Mouse (Mus musculus) C2C12 (cell line): ENCODE measurements around the gene Tmem50b. TPM values are rescaled to one million over a fixed set of nuclear protein-coding genes. Genes with fewer than 3 reads are reported as not detected.
"Not testable (repeated sequence)": the region's sequence is repeated elsewhere in the genome, so short reads cannot be mapped to it uniquely, and the experiment has no call there.

Experiments
- H3K27me3 ChIP-seq: one replicate; pipeline ENCODE4 v1.6.1; 2011; ENCODE audit not compliant: control insufficient read depth, insufficient read depth, insufficient read length
- H3K36me3 ChIP-seq: one replicate; pipeline ENCODE4 v1.6.1; 2011; ENCODE audit not compliant: control insufficient read depth, insufficient read depth
- H3K4me3 ChIP-seq: one replicate; pipeline ENCODE4 v1.5.1; 2011; ENCODE audit warnings: mild to moderate bottlenecking, control low read depth; ENCODE audit not compliant: poor library complexity, insufficient read depth, severe bottlenecking
- H3K79me2 ChIP-seq: one replicate; pipeline ENCODE4 v1.6.1; 2011; ENCODE audit not compliant: control insufficient read depth, insufficient read depth
- H3K79me3 ChIP-seq: one replicate; pipeline ENCODE4 v1.6.1; 2011; ENCODE audit warnings: low read depth, control low read depth
- H3ac ChIP-seq: one replicate; pipeline ENCODE3; 2011; ENCODE audit warnings: low read depth; ENCODE audit not compliant: control insufficient read depth, insufficient read length
- CEBPB ChIP-seq: IDR thresholded peaks from one replicate; pipeline ENCODE4 v1.6.1; 2011; ENCODE audit warnings: low read depth, mild to moderate bottlenecking, control low read depth, moderate library complexity
- CTCF ChIP-seq: IDR thresholded peaks from one replicate; pipeline ENCODE4 v1.5.1; 2011; ENCODE audit not compliant: control insufficient read depth, insufficient read depth, insufficient read length
- FOSL1 ChIP-seq: IDR thresholded peaks from one replicate; pipeline ENCODE4 v1.8.0; 2011; ENCODE audit warnings: mild to moderate bottlenecking, low read length; ENCODE audit not compliant: poor library complexity, insufficient read depth, severe bottlenecking
- MAX ChIP-seq: IDR thresholded peaks from one replicate; pipeline ENCODE4 v1.6.1; 2011; ENCODE audit warnings: mild to moderate bottlenecking, control low read depth
- MYOD1 ChIP-seq: IDR thresholded peaks from one replicate; pipeline ENCODE4 v1.6.1; 2011; ENCODE audit warnings: low read depth; ENCODE audit not compliant: control insufficient read depth, insufficient read length
- MYOG ChIP-seq: IDR thresholded peaks from one replicate; pipeline ENCODE4 v1.6.1; 2011; ENCODE audit not compliant: control insufficient read depth, insufficient read length; ENCODE audit errors: extremely low read depth
- USF1 ChIP-seq: IDR thresholded peaks from one replicate; pipeline ENCODE4 v1.6.1; 2011; ENCODE audit warnings: low read depth, mild to moderate bottlenecking, control low read depth, moderate library complexity
- long read RNA-seq, 2 experiments: library from polyadenylated mRNA; unstranded; transcript quantifications; one replicate each; pipeline ENCODE4 v2.0.0; 2019 to 2020
- polyA plus RNA-seq: library from polyadenylated mRNA; unstranded; fragments of >200 nt; fragmentation: generic; extraction: Trizol; gene quantifications from one replicate; pipeline ENCODE4 v1.2.1, GENCODE M21; 2012; ENCODE audit warnings: missing spikeins

Gene Tmem50b
- polyA plus RNA-seq, result 15.1 TPM
- long read RNA-seq, experiment 1, transcript Tmem50b-201 (7 exons, 2,347 nt), result major isoform, 25 of 34 reads
- long read RNA-seq, experiment 1, partial matches to known transcripts, result 0 of 34 reads
- long read RNA-seq, experiment 1, other reads (novel, unspliced or antisense), result 9 of 34 reads
- long read RNA-seq, experiment 2, transcript Tmem50b-201 (7 exons, 2,347 nt), result major isoform, 61 of 69 reads
- long read RNA-seq, experiment 2, partial matches to known transcripts, result 2 of 69 reads
- long read RNA-seq, experiment 2, other reads (novel, unspliced or antisense), result 6 of 69 reads

GRCm38 (mm10) chr16:91597672-91598010 lies at the start of gene Tmem50b:
Gene Tmem50b (minus strand): TSS chr16:91597800.
- H3K36me3 ChIP-seq, result no peaks in the 10 kb centered on the region
- no peaks in the 10 kb centered on the region for H3K79me2 ChIP-seq
- peak within 1 kb of the TSS; percentile 43 for H3K4me3 ChIP-seq
- peaks cover 9% of the 10 kb centered on the region for H3K27me3 ChIP-seq
- no peaks in the 10 kb centered on the region for H3K79me3 ChIP-seq
- no peak for TF ChIP-seq MYOG
- TF ChIP-seq CEBPB, result no peak
- no peak for TF ChIP-seq USF1
- TF ChIP-seq FOSL1, result no peak
- TF ChIP-seq MYOD1, result no peak
- TF ChIP-seq CTCF, result no peak
- no peak for TF ChIP-seq MAX
- H3ac ChIP-seq, result peak within 1 kb of the TSS; percentile 72

GRCm38 (mm10) chr16:91646681-91647419 lies 49.2 kb upstream of the Tmem50b start, which contains the start of gene Gart:
Gene Gart (minus strand): TSS chr16:91646952.
- H3K79me2 ChIP-seq, result peaks cover 89% of the 10 kb centered on the region
- H3ac ChIP-seq, result peak within 1 kb of the TSS; percentile 70
- no peak for TF ChIP-seq MYOG
- TF ChIP-seq MAX, result peak; percentile 68
- peaks cover 75% of the 10 kb centered on the region for H3K79me3 ChIP-seq
- peaks cover 29% of the 10 kb centered on the region for H3K36me3 ChIP-seq
- H3K4me3 ChIP-seq, result peak within 1 kb of the TSS; percentile 67
- H3K27me3 ChIP-seq, result no peaks in the 10 kb centered on the region

GRCm38 (mm10) chr16:91645995-91646602 lies 48.5 kb upstream of the Tmem50b start:
- Histone ChIP-seq H3K79me2 (peaks cover 82% of the 10 kb centered on the region), H3K27me3 (no peaks in the 10 kb centered on the region), H3ac (peak overlapping the region; percentile 69), H3K79me3 (peaks cover 67% of the 10 kb centered on the region), H3K36me3 (peaks cover 28% of the 10 kb centered on the region), H3K4me3 (peak overlapping the region; percentile 67)
- no peak for TF ChIP-seq FOSL1
- no peak for TF ChIP-seq USF1
- TF ChIP-seq CTCF, result no peak
- TF ChIP-seq MAX, result peak; percentile 40
- TF ChIP-seq MYOD1, result no peak

GRCm38 (mm10) chr16:91645420-91645819 lies 47.8 kb upstream of the Tmem50b start:
- H3K27me3 ChIP-seq, H3ac ChIP-seq: not testable (repeated sequence)
- Histone ChIP-seq H3K36me3 (peaks cover 28% of the 10 kb centered on the region), H3K79me2 (peaks cover 75% of the 10 kb centered on the region), H3K4me3 (peak overlapping the region; percentile 67), H3K79me3 (peaks cover 60% of the 10 kb centered on the region)

- Histone ChIP-seq H3K79me2 (peaks cover 70% of the 10 kb centered on the region), H3ac (no peak overlapping the region), H3K27me3 (no peaks in the 10 kb centered on the region), H3K36me3 (peaks cover 33% of the 10 kb centered on the region), H3K4me3 (no peak overlapping the region), H3K79me3 (peaks cover 55% of the 10 kb centered on the region)
- no peak for TF ChIP-seq MAX
- no peak for TF ChIP-seq USF1
- TF ChIP-seq MYOD1, result no peak
- TF ChIP-seq CTCF, result no peak
- TF ChIP-seq CEBPB, result no peak
- TF ChIP-seq FOSL1, result no peak
- TF ChIP-seq MYOG, result no peak
These were observed 47.3 kb upstream of the Tmem50b start for GRCm38 (mm10) chr16:91644901-91645300.

- H3K4me3 ChIP-seq, result no peak overlapping the region
- H3K79me3 ChIP-seq, result peaks cover 26% of the 10 kb centered on the region
- H3K27me3 ChIP-seq, result no peaks in the 10 kb centered on the region
- TF ChIP-seq FOSL1 (no peak), CTCF (no peak), USF1 (no peak), CEBPB (no peak), MAX (no peak), MYOD1 (no peak), MYOG (no peak)
- peaks cover 30% of the 10 kb centered on the region for H3K79me2 ChIP-seq
- peaks cover 79% of the 10 kb centered on the region for H3K36me3 ChIP-seq
- H3ac ChIP-seq, result no peak overlapping the region
These were observed 42.6 kb upstream of the Tmem50b start for GRCm38 (mm10) chr16:91640171-91640570.
